Mouse (Mus musculus) brain, embryonic 14.5 days (tissue): ENCODE measurements around the gene 0610010F05Rik.

ENCODE experiments used
- CTCF ChIP-seq: fragments of 200-500 bp; IDR thresholded peaks from 2 replicates; pipeline ENCODE4 v1.5.1; 2012; ENCODE audit warnings: inconsistent platforms, mild to moderate bottlenecking, moderate library complexity, borderline replicate concordance; ENCODE audit not compliant: insufficient read depth, insufficient read length; ENCODE audit errors: extremely low read depth
- POLR2A ChIP-seq: fragments of 200-500 bp; IDR thresholded peaks from 2 replicates; pipeline ENCODE4 v1.6.1; 2012; ENCODE audit warnings: mild to moderate bottlenecking, inconsistent platforms, borderline replicate concordance; ENCODE audit not compliant: poor library complexity, insufficient read depth, insufficient read length, severe bottlenecking; ENCODE audit errors: extremely low read depth

DNA sequence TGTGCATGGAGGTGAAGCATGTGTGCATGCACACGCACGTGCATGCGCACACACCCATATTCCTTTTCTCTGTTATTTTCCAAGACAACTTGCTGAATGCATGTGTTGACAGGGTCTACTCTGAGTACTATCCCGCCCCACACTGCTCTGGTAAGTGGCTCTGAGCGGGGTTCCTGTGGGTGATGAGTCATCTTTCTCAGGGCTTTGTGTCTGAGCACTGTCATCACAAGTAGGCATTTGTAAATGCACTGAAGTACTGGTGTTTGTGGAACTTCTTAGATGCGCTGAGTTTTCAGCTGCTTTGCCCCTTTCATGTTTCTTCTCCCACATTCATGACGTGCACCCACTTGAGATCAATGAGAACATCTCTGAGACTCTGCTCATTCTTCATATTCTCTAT lies 63.3 kb downstream of the 0610010F05Rik start:
- TF ChIP-seq CTCF (no peak), POLR2A (no peak)
